ENCODE assay signal across 9 mouse cellular contexts in the genomic region with DNA sequence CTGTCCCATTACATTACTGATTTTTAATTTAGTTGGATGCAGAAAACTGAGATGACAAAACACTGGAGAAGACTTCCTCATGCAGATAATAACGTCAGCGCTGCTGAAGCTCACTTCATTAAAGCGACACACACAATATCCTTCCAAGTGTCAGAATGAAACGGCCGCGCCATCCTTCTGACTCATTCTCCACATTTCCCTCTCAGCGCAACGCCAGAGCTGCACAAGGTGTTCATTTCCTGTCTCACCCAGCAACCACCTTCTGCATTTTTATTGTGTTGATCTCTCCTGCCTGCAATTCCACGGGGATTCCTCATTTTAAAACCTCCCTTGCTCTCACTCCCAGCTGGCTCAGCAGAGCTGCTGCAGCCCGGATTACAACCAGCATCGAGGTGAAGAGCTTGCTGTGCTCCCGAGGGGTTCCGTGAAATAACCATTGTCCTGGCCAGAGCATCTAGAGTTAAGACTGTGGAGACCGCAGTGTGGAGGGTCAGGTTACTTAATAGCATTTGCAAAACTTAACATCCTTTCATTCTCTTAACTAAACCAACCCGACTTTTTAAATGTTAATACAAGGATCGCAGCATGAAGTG.
DNase-seq lines count a peak whose midpoint lies in the region; ATAC-seq lines count a peak whose summit lies in the region.
"Had no signal": no experiment of that assay in that cellular context is flagged by ENCODE, and none has a peak within 500 bp of the region (broad histone marks: within the 10 kb centered on the region; RNA-seq: fewer than 3 reads in every experiment).

No protein-coding gene starts in this region.

- no peaks in the 10 kb centered on the region for H3K36me3 ChIP-seq in limb, embryonic 11.5 days (ENCODE audit: control insufficient read depth, insufficient read depth, low read length)
- no peaks in the 10 kb centered on the region for H3K36me3 ChIP-seq in limb, embryonic 10.5 days
- H3K36me3 ChIP-seq in hindbrain, embryonic 13.5 days: no peaks in the 10 kb centered on the region

- no peaks in the 10 kb centered on the region for H3K9me3 ChIP-seq in limb, embryonic 11.5 days (ENCODE audit: control insufficient read depth, low read length)
- no peaks in the 10 kb centered on the region for H3K9me3 ChIP-seq in limb, embryonic 10.5 days (replicated peaks)
- H3K9me3 ChIP-seq in hindbrain, embryonic 13.5 days: 0 out of 2 replicates have a peak, but pooled peaks cover 6% of the 10 kb centered on the region

- DNase-seq in cerebellum, postnatal 25 days: peak; percentile 42 to 53
- no peak for DNase-seq in cerebellum, postnatal 14 days
- DNase-seq in limb, embryonic 11.5 days (ENCODE audit: low spot score): peak; percentile 44
- DNase-seq in limb, embryonic 10.5 days (ENCODE audit: low spot score): no peak
- peak; percentile 8 to 22 for DNase-seq in right cerebral cortex, postnatal 36 days (ENCODE audit: low spot score in 2 of 2)
- DNase-seq in adrenal gland, adult (ENCODE audit: inconsistent age in 2 of 2, low spot score in 1 of 2): no peak
- DNase-seq in spleen, postnatal 4 days (ENCODE audit: low spot score in 2 of 2): no peak

- H3K27me3 ChIP-seq in limb, embryonic 11.5 days (ENCODE audit: control insufficient read depth, insufficient read depth, low read length): no peaks in the 10 kb centered on the region
- H3K27me3 ChIP-seq in limb, embryonic 10.5 days (ENCODE audit: low read depth, poor library complexity, severe bottlenecking): peaks cover 4% of the 10 kb centered on the region; the same call in 1 of the 2 replicates
- H3K27me3 ChIP-seq in hindbrain, embryonic 13.5 days: no peaks in the 10 kb centered on the region

- H3K27ac ChIP-seq in limb, embryonic 11.5 days (replicated peaks; ENCODE audit: low read depth, low read length): no peak overlapping the region; the same call in 1 of the 2 replicates
- H3K27ac ChIP-seq in limb, embryonic 10.5 days: no peak overlapping the region; the same call in 1 of the 2 replicates
- peak overlapping the region; percentile 8; the same call in 1 of the 2 replicates for H3K27ac ChIP-seq in hindbrain, embryonic 13.5 days
- H3K27ac ChIP-seq: macrophage had no signal

- 24% methylated on average over 16 of the region's 16 CpGs for WGBS in limb, embryonic 11.5 days
- WGBS in limb, embryonic 10.5 days: 36% methylated on average over 16 of the region's 16 CpGs
- WGBS in hindbrain, embryonic 13.5 days: 13% methylated on average over 16 of the region's 16 CpGs

- ATAC-seq in limb, embryonic 11.5 days (ENCODE audit: insufficient number of reproducible peaks, low FRiP score, low TSS enrichment, low read depth): peak; percentile 62; the same call in 1 of the 2 replicates
- 0 out of 2 replicates have a peak, but pooled peaks have one; percentile 54 for ATAC-seq in hindbrain, embryonic 13.5 days (ENCODE audit: low FRiP score)

- H3K9ac ChIP-seq in limb, embryonic 11.5 days (ENCODE audit: low read length): no peak overlapping the region
- H3K9ac ChIP-seq in hindbrain, embryonic 13.5 days: peak overlapping the region; percentile 5; the same call in 1 of the 2 replicates

- H3K4me3 ChIP-seq in limb, embryonic 11.5 days (ENCODE audit: low read depth, low read length): no peak overlapping the region
- H3K4me3 ChIP-seq in limb, embryonic 10.5 days: no peak overlapping the region
- H3K4me3 ChIP-seq in hindbrain, embryonic 13.5 days: peak overlapping the region; percentile 4; the same call in 1 of the 2 replicates

- no peak overlapping the region for H3K4me2 ChIP-seq in limb, embryonic 11.5 days (ENCODE audit: low read depth, severe bottlenecking)
- H3K4me2 ChIP-seq in hindbrain, embryonic 13.5 days: peak overlapping the region; percentile 27

- H3K4me1 ChIP-seq in limb, embryonic 11.5 days (ENCODE audit: control insufficient read depth, insufficient read depth, low read length): peaks cover 20% of the 10 kb centered on the region
- H3K4me1 ChIP-seq in limb, embryonic 10.5 days: peaks cover 24% of the 10 kb centered on the region
- H3K4me1 ChIP-seq in hindbrain, embryonic 13.5 days (replicated peaks): peaks cover 11% of the 10 kb centered on the region

Comparison
In these comparisons a context has a peak if more than half of its experiments do, and no peak if none do; other contexts are left out.
1. DNase-seq: peak in cerebellum, postnatal 25 days (2 of 2), limb, embryonic 11.5 days (single experiment) and right cerebral cortex, postnatal 36 days (2 of 2); none in cerebellum, postnatal 14 days (0 of 2), limb, embryonic 10.5 days (single experiment), adrenal gland, adult (0 of 2) and spleen, postnatal 4 days (0 of 2).